Mouse (Mus musculus): ENCODE results near the gene Lce1m. TPM values are rescaled to one million over a fixed set of nuclear protein-coding genes. Genes with fewer than 3 reads are reported as not detected.
"Not testable (repeated sequence)": the region's sequence is repeated elsewhere in the genome, so short reads cannot be mapped to it uniquely, and the experiment has no call there.

Lce1m gene
- polyA plus RNA-seq (2015; fragmentation: Nextera tagmentation; extraction: Ambion mirVana), result not detected in 2 replicates

- H3K9me3 ChIP-seq, result no peaks in the 10 kb centered on the region
- no peak within 1 kb of the TSS for H3K27ac ChIP-seq
- no peak for ATAC-seq
- H3K4me2 ChIP-seq (replicated peaks), result no peak within 1 kb of the TSS
- H3K4me1 ChIP-seq (replicated peaks), result 0 out of 2 replicates have a peak, but pooled peaks cover 2% of the 10 kb centered on the region
- H3K9ac ChIP-seq, result no peak within 1 kb of the TSS
- H3K36me3 ChIP-seq, result no peaks in the 10 kb centered on the region
- 89% methylated on average over 2 of the region's 2 CpGs for WGBS
- no peaks in the 10 kb centered on the region for H3K27me3 ChIP-seq (replicated peaks)
- H3K4me3 ChIP-seq (replicated peaks), result no peak within 1 kb of the TSS
Observed at GRCm38 (mm10) chr3:93018960-93019359, at the start of gene Lce1m. Gene Lce1m, minus strand, starts transcription at chr3:93019060.

- H3K27me3 ChIP-seq (replicated peaks); H3K9ac ChIP-seq; H3K4me2 ChIP-seq (replicated peaks); H3K9me3 ChIP-seq; ATAC-seq; H3K4me1 ChIP-seq (replicated peaks); H3K36me3 ChIP-seq; H3K4me3 ChIP-seq (replicated peaks); H3K27ac ChIP-seq: not testable (repeated sequence)
Observed at GRCm38 (mm10) chr3:93068523-93068922, 49.7 kb upstream of the Lce1m start, which contains the start of gene Gm4858. Gene Gm4858, plus strand, starts transcription at chr3:93068823.

GRCm38 (mm10) chr3:93052826-93053474 lies 34.1 kb upstream of the Lce1m start:
- Histone ChIP-seq H3K36me3 (no peaks in the 10 kb centered on the region), H3K4me2 (replicated peaks) (no peak overlapping the region), H3K27me3 (replicated peaks) (no peaks in the 10 kb centered on the region), H3K27ac (no peak overlapping the region), H3K4me1 (replicated peaks) (no peaks in the 10 kb centered on the region), H3K4me3 (replicated peaks) (no peak overlapping the region), H3K9me3 (no peaks in the 10 kb centered on the region), H3K9ac (no peak overlapping the region)
- no peak for ATAC-seq
- 59% methylated on average over 10 of the region's 10 CpGs for WGBS

- no peak overlapping the region for H3K9ac ChIP-seq
- no peaks in the 10 kb centered on the region for H3K4me1 ChIP-seq (replicated peaks)
- no peak overlapping the region for H3K27ac ChIP-seq
- H3K4me2 ChIP-seq (replicated peaks), result no peak overlapping the region
- no peaks in the 10 kb centered on the region for H3K27me3 ChIP-seq (replicated peaks)
- no peak overlapping the region for H3K4me3 ChIP-seq (replicated peaks)
- no peaks in the 10 kb centered on the region for H3K9me3 ChIP-seq
- WGBS, result 78% methylated on average over 1 of the region's 1 CpGs
- no peak for ATAC-seq
- H3K36me3 ChIP-seq, result no peaks in the 10 kb centered on the region
Observed at GRCm38 (mm10) chr3:93050182-93050581, 31.3 kb upstream of the Lce1m start.

GRCm38 (mm10) chr3:93031450-93031849 lies 12.6 kb upstream of the Lce1m start:
- Histone ChIP-seq H3K36me3 (no peaks in the 10 kb centered on the region), H3K27ac (no peak overlapping the region), H3K9me3 (no peaks in the 10 kb centered on the region), H3K4me1 (replicated peaks) (no peaks in the 10 kb centered on the region), H3K4me2 (replicated peaks) (no peak overlapping the region), H3K4me3 (replicated peaks) (no peak overlapping the region), H3K9ac (no peak overlapping the region), H3K27me3 (replicated peaks) (no peaks in the 10 kb centered on the region)
- peak; percentile 67; the same call in 1 of the 2 replicates for ATAC-seq
- WGBS, result 53% methylated on average over 5 of the region's 5 CpGs

GRCm38 (mm10) chr3:93025486-93025885 lies 6.6 kb upstream of the Lce1m start:
- H3K9me3 ChIP-seq, result no peaks in the 10 kb centered on the region

GRCm38 (mm10) chr3:93023411-93024184 lies 4.7 kb upstream of the Lce1m start:
- WGBS, result 75% methylated on average over 3 of the region's 3 CpGs
- ATAC-seq, result no peak
- no peak overlapping the region for H3K27ac ChIP-seq

More at GRCm38 (mm10) chr3:93025486-93025885, 6.6 kb upstream of the Lce1m start:
- H3K27me3 ChIP-seq (replicated peaks), result no peaks in the 10 kb centered on the region
- H3K27ac ChIP-seq, result no peak overlapping the region
- H3K9ac ChIP-seq, result no peak overlapping the region
- no peak overlapping the region for H3K4me3 ChIP-seq (replicated peaks)
- ATAC-seq, result no peak
- no peaks in the 10 kb centered on the region for H3K4me1 ChIP-seq (replicated peaks)
- WGBS, result 59% methylated on average over 2 of the region's 2 CpGs
- H3K36me3 ChIP-seq, result no peaks in the 10 kb centered on the region
- no peak overlapping the region for H3K4me2 ChIP-seq (replicated peaks)

GRCm38 (mm10) chr3:93021171-93021570 lies 2.3 kb upstream of the Lce1m start:
- ATAC-seq, result no peak
- WGBS, result 88% methylated on average over 1 of the region's 1 CpGs
- H3K9me3 ChIP-seq, result no peaks in the 10 kb centered on the region
- no peak overlapping the region for H3K4me2 ChIP-seq (replicated peaks)
- no peak overlapping the region for H3K9ac ChIP-seq
- H3K27ac ChIP-seq, result no peak overlapping the region
- H3K36me3 ChIP-seq, result no peaks in the 10 kb centered on the region
- no peaks in the 10 kb centered on the region for H3K27me3 ChIP-seq (replicated peaks)
- H3K4me1 ChIP-seq (replicated peaks), result no peaks in the 10 kb centered on the region
- no peak overlapping the region for H3K4me3 ChIP-seq (replicated peaks)

More at GRCm38 (mm10) chr3:93023411-93024184, 4.7 kb upstream of the Lce1m start:
- H3K27me3 ChIP-seq (replicated peaks), result no peaks in the 10 kb centered on the region
- no peak overlapping the region for H3K9ac ChIP-seq
- no peak overlapping the region for H3K4me3 ChIP-seq (replicated peaks)
- H3K4me2 ChIP-seq (replicated peaks), result no peak overlapping the region
- H3K4me1 ChIP-seq (replicated peaks), result no peaks in the 10 kb centered on the region
- H3K36me3 ChIP-seq, result no peaks in the 10 kb centered on the region
- H3K9me3 ChIP-seq, result no peaks in the 10 kb centered on the region

GRCm38 (mm10) chr3:93015460-93016104 lies 3.3 kb downstream of the Lce1m start, which contains the start of gene Crct1:
Gene Crct1, minus strand, starts transcription at chr3:93015687.
- Histone ChIP-seq H3K27me3 (replicated peaks) (no peaks in the 10 kb centered on the region), H3K4me2 (replicated peaks) (peak within 1 kb of the TSS; percentile 91), H3K27ac (no peak within 1 kb of the TSS), H3K9me3 (no peaks in the 10 kb centered on the region), H3K9ac (peak within 1 kb of the TSS; percentile 39), H3K4me1 (replicated peaks) (0 out of 2 replicates have a peak, but pooled peaks cover 2% of the 10 kb centered on the region), H3K36me3 (no peaks in the 10 kb centered on the region), H3K4me3 (replicated peaks) (peak within 1 kb of the TSS; percentile 49)
- ATAC-seq, result no peak; the same call in 1 of the 2 replicates
- WGBS, result 34% methylated on average over 4 of the region's 4 CpGs

GRCm38 (mm10) chr3:93014871-93015270 lies 4.0 kb downstream of the Lce1m start:
- Histone ChIP-seq H3K27me3 (replicated peaks) (no peaks in the 10 kb centered on the region), H3K4me2 (replicated peaks) (peak overlapping the region; percentile 91), H3K4me1 (replicated peaks) (0 out of 2 replicates have a peak, but pooled peaks cover 2% of the 10 kb centered on the region), H3K27ac (no peak overlapping the region), H3K4me3 (replicated peaks) (peak overlapping the region; percentile 49), H3K9ac (peak overlapping the region; percentile 39; the same call in 1 of the 2 replicates), H3K9me3 (no peaks in the 10 kb centered on the region), H3K36me3 (no peaks in the 10 kb centered on the region)
- 27% methylated on average over 5 of the region's 5 CpGs for WGBS
- ATAC-seq, result peak; percentile 67; the same call in 1 of the 2 replicates

GRCm38 (mm10) chr3:93014378-93014801 lies 4.5 kb downstream of the Lce1m start:
- H3K27ac ChIP-seq, result no peak overlapping the region
- H3K27me3 ChIP-seq (replicated peaks), result no peaks in the 10 kb centered on the region
- ATAC-seq, result peak; percentile 87
- peak overlapping the region; percentile 49 for H3K4me3 ChIP-seq (replicated peaks)
- under 1% methylated on average over 24 of the region's 24 CpGs for WGBS
- 0 out of 2 replicates have a peak, but pooled peaks cover 2% of the 10 kb centered on the region for H3K4me1 ChIP-seq (replicated peaks)
- peak overlapping the region; percentile 91 for H3K4me2 ChIP-seq (replicated peaks)
- no peaks in the 10 kb centered on the region for H3K9me3 ChIP-seq
- H3K9ac ChIP-seq, result peak overlapping the region; percentile 39
- no peaks in the 10 kb centered on the region for H3K36me3 ChIP-seq

GRCm38 (mm10) chr3:93002843-93003242 lies 16.0 kb downstream of the Lce1m start:
- no peak overlapping the region for H3K4me3 ChIP-seq (replicated peaks)
- H3K9ac ChIP-seq, result no peak overlapping the region
- no peak overlapping the region for H3K27ac ChIP-seq
- no peaks in the 10 kb centered on the region for H3K4me1 ChIP-seq (replicated peaks)
- no peaks in the 10 kb centered on the region for H3K36me3 ChIP-seq
- no peaks in the 10 kb centered on the region for H3K27me3 ChIP-seq (replicated peaks)
- WGBS, result 74% methylated on average over 4 of the region's 4 CpGs
- H3K4me2 ChIP-seq (replicated peaks), result no peak overlapping the region
- ATAC-seq, result no peak
- H3K9me3 ChIP-seq, result no peaks in the 10 kb centered on the region
